Mouse (Mus musculus): ENCODE data around the gene Mettl17. TPM values are rescaled to one million over a fixed set of nuclear protein-coding genes. Genes with fewer than 3 reads are reported as not detected.

Mettl17 gene
- polyA plus RNA-seq, 1 experiment from 2014 or later: 24.0 TPM

DNA sequence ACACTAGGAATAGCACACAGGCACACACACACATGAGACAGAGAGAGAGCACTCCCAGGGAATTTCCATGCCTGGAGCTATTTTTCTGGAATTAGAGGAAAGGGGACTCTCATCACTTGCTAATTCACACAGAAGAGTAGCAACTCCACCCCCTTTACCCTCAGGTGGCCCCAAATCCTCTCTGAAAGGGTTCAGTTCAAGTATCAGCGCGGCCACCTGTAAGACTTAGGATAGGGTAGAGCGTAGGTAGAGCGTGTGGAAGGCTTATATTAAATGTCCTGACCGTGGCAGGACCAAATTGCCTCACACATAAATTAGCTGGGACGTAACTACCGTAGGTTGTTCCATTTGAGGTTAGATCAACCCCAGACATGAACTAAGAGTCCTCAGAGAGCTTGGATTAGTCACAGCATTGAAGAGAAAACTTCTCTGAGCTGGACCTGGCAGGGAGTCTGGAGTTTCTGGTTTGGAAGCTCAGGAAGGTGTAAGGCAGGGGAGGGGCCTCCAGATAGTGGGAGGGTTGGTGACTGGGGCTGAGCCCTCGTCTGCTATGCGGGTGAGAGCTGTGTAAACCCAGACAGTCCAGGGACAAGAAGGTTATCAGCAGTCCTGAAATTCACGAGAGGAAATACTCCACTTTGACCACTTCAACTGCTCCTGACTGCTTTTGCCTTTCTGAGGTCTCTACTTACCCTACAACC lies 8.6 kb downstream of the Mettl17 start:
- H3K27ac ChIP-seq (replicated peaks): 0 out of 2 replicates have a peak overlapping the region, but pooled peaks have one; percentile 30
- WGBS: 29% methylated on average over 10 of the region's 10 CpGs
- H3K36me3 ChIP-seq (ENCODE audit: control insufficient read depth, insufficient read depth, low read length): peaks cover 22% of the 10 kb centered on the region
- TF ChIP-seq EP300 (optimal IDR thresholded peaks at IDR 0.05) (no peak), CTCF (IDR thresholded peaks at IDR 0.05; ENCODE audit: low read depth) (no peak)
- no peak overlapping the region for H3K4me3 ChIP-seq (ENCODE audit: low read depth, low read length)
- no peaks in the 10 kb centered on the region for H3K4me1 ChIP-seq (replicated peaks; ENCODE audit: control insufficient read depth, insufficient read depth)
- no peak overlapping the region for H3K4me2 ChIP-seq (replicated peaks; ENCODE audit: low read depth)
- DNase-seq (ENCODE audit: low spot score) (peak; percentile 55), ATAC-seq (ENCODE audit: low FRiP score, low TSS enrichment) (peak; percentile 82)
- H3K27me3 ChIP-seq (ENCODE audit: control insufficient read depth, insufficient read depth, low read length): no peaks in the 10 kb centered on the region
- H3K9ac ChIP-seq (ENCODE audit: low read length): 0 out of 2 replicates have a peak overlapping the region, but pooled peaks have one; percentile 4
- no peaks in the 10 kb centered on the region for H3K9me3 ChIP-seq (ENCODE audit: control insufficient read depth, low read length)

DNA sequence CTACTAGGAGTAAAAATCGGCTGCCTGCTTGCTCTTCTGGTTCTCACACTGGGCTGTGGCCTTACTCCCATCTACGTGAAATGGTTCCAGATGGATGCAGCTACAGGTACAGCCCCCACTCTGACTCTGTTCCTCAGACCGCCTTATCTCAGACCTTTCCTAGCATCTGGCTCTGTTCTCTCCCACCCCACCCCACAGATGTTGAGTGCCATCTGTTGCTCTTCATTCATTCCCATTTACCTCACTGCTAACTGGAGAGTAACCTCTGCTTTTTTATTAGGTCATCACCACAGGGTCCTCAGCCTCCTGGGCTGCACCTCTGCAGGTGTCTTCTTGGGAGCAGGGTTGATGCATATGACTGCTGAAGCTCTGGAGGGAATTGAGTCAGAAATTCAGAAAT lies 9.2 kb downstream of the Mettl17 start:
- Histone ChIP-seq H3K27me3 (ENCODE audit: control insufficient read depth, insufficient read depth, low read length) (no peaks in the 10 kb centered on the region), H3K4me3 (ENCODE audit: low read depth, low read length) (no peak overlapping the region), H3K36me3 (ENCODE audit: control insufficient read depth, insufficient read depth, low read length) (peaks cover 22% of the 10 kb centered on the region), H3K4me1 (replicated peaks; ENCODE audit: control insufficient read depth, insufficient read depth) (no peaks in the 10 kb centered on the region), H3K9me3 (ENCODE audit: control insufficient read depth, low read length) (no peaks in the 10 kb centered on the region), H3K4me2 (replicated peaks; ENCODE audit: low read depth) (no peak overlapping the region), H3K9ac (ENCODE audit: low read length) (no peak overlapping the region), H3K27ac (replicated peaks) (no peak overlapping the region)
- ATAC-seq (ENCODE audit: low FRiP score, low TSS enrichment): no peak
- no peak for DNase-seq (ENCODE audit: low spot score)
- TF ChIP-seq CTCF (IDR thresholded peaks at IDR 0.05; ENCODE audit: low read depth) (no peak), EP300 (optimal IDR thresholded peaks at IDR 0.05) (no peak)
- WGBS: 60% methylated on average over 3 of the region's 3 CpGs

- H3K4me2 ChIP-seq (replicated peaks; ENCODE audit: low read depth): no peak overlapping the region
- ATAC-seq (ENCODE audit: low FRiP score, low TSS enrichment) (no peak), DNase-seq (ENCODE audit: low spot score) (no peak)
- 81% methylated on average over 14 of the region's 14 CpGs for WGBS
- H3K9me3 ChIP-seq (ENCODE audit: control insufficient read depth, low read length): no peaks in the 10 kb centered on the region
- no peak overlapping the region for H3K9ac ChIP-seq (ENCODE audit: low read length)
- no peak for TF ChIP-seq EP300 (optimal IDR thresholded peaks at IDR 0.05)
- TF ChIP-seq CTCF (IDR thresholded peaks at IDR 0.05; ENCODE audit: low read depth): no peak
- H3K4me1 ChIP-seq (replicated peaks; ENCODE audit: control insufficient read depth, insufficient read depth): no peaks in the 10 kb centered on the region
- H3K27me3 ChIP-seq (ENCODE audit: control insufficient read depth, insufficient read depth, low read length): no peaks in the 10 kb centered on the region
- H3K27ac ChIP-seq (replicated peaks): no peak overlapping the region
- no peak overlapping the region for H3K4me3 ChIP-seq (ENCODE audit: low read depth, low read length)
- H3K36me3 ChIP-seq (ENCODE audit: control insufficient read depth, insufficient read depth, low read length): peaks cover 13% of the 10 kb centered on the region
Observed at GRCm38 (mm10) chr14:51895071-51895470, 10.4 kb downstream of the Mettl17 start.

GRCm38 (mm10) chr14:51896019-51896418 lies 11.4 kb downstream of the Mettl17 start:
- ATAC-seq (ENCODE audit: low FRiP score, low TSS enrichment) (no peak), DNase-seq (ENCODE audit: low spot score) (no peak)
- 65% methylated on average over 6 of the region's 6 CpGs for WGBS
- Histone ChIP-seq H3K9ac (ENCODE audit: low read length) (no peak overlapping the region), H3K27me3 (ENCODE audit: control insufficient read depth, insufficient read depth, low read length) (no peaks in the 10 kb centered on the region), H3K27ac (replicated peaks) (no peak overlapping the region), H3K36me3 (ENCODE audit: control insufficient read depth, insufficient read depth, low read length) (peaks cover 8% of the 10 kb centered on the region), H3K9me3 (ENCODE audit: control insufficient read depth, low read length) (no peaks in the 10 kb centered on the region), H3K4me2 (replicated peaks; ENCODE audit: low read depth) (no peak overlapping the region), H3K4me1 (replicated peaks; ENCODE audit: control insufficient read depth, insufficient read depth) (no peaks in the 10 kb centered on the region), H3K4me3 (ENCODE audit: low read depth, low read length) (no peak overlapping the region)
- TF ChIP-seq EP300 (optimal IDR thresholded peaks at IDR 0.05): no peak
- TF ChIP-seq CTCF (IDR thresholded peaks at IDR 0.05; ENCODE audit: low read depth): no peak

GRCm38 (mm10) chr14:51896539-51897170 lies 12.0 kb downstream of the Mettl17 start:
- DNase-seq (ENCODE audit: low spot score): no peak
- Histone ChIP-seq H3K9ac (ENCODE audit: low read length) (no peak overlapping the region), H3K9me3 (ENCODE audit: control insufficient read depth, low read length) (no peaks in the 10 kb centered on the region), H3K4me3 (ENCODE audit: low read depth, low read length) (no peak overlapping the region), H3K27ac (replicated peaks) (no peak overlapping the region), H3K36me3 (ENCODE audit: control insufficient read depth, insufficient read depth, low read length) (peaks cover 1% of the 10 kb centered on the region), H3K27me3 (ENCODE audit: control insufficient read depth, insufficient read depth, low read length) (no peaks in the 10 kb centered on the region), H3K4me1 (replicated peaks; ENCODE audit: control insufficient read depth, insufficient read depth) (no peaks in the 10 kb centered on the region), H3K4me2 (replicated peaks; ENCODE audit: low read depth) (no peak overlapping the region)
- 53% methylated on average over 8 of the region's 8 CpGs for WGBS
- no peak for TF ChIP-seq EP300 (optimal IDR thresholded peaks at IDR 0.05)
- TF ChIP-seq CTCF (IDR thresholded peaks at IDR 0.05; ENCODE audit: low read depth): no peak
- no peak for ATAC-seq (ENCODE audit: low FRiP score, low TSS enrichment)

GRCm38 (mm10) chr14:51899351-51899750 lies 14.7 kb downstream of the Mettl17 start:
- TF ChIP-seq CTCF (IDR thresholded peaks at IDR 0.05; ENCODE audit: low read depth) (no peak), EP300 (optimal IDR thresholded peaks at IDR 0.05) (no peak)
- 90% methylated on average over 1 of the region's 1 CpGs for WGBS
- H3K4me2 ChIP-seq (replicated peaks; ENCODE audit: low read depth): no peak overlapping the region
- no peak overlapping the region for H3K27ac ChIP-seq (replicated peaks)
- H3K9me3 ChIP-seq (ENCODE audit: control insufficient read depth, low read length): no peaks in the 10 kb centered on the region
- H3K27me3 ChIP-seq (ENCODE audit: control insufficient read depth, insufficient read depth, low read length): no peaks in the 10 kb centered on the region
- no peak overlapping the region for H3K4me3 ChIP-seq (ENCODE audit: low read depth, low read length)
- DNase-seq (ENCODE audit: low spot score): no peak
- ATAC-seq (ENCODE audit: low FRiP score, low TSS enrichment): no peak
- no peaks in the 10 kb centered on the region for H3K4me1 ChIP-seq (replicated peaks; ENCODE audit: control insufficient read depth, insufficient read depth)
- H3K36me3 ChIP-seq (ENCODE audit: control insufficient read depth, insufficient read depth, low read length): no peaks in the 10 kb centered on the region; the same call in 1 of the 2 replicates
- no peak overlapping the region for H3K9ac ChIP-seq (ENCODE audit: low read length)
